Mouse (Mus musculus): Measurements from ENCODE around the gene Adamts9. TPM values are rescaled to one million over a fixed set of nuclear protein-coding genes. Genes with fewer than 3 reads are reported as not detected.

Gene Adamts9
- total RNA-seq, 2 experiments from 2014 or later: 11.7 to 19.0 TPM

- DNase-seq: no peak
- intact Hi-C loops (cut with DNase I; ENCODE audit: low total_unique reads): no loop called here
Observed at GRCm38 (mm10) chr6:92822006-92822405, 121.3 kb downstream of the Adamts9 start.

GRCm38 (mm10) chr6:92821606-92822005, 121.7 kb downstream of the Adamts9 start:
- intact Hi-C loops (cut with DNase I; ENCODE audit: low total_unique reads): no loop called here
- no peak for DNase-seq

- intact Hi-C loops (cut with DNase I; ENCODE audit: low total_unique reads): no loop called here
- DNase-seq: no peak
Observed at GRCm38 (mm10) chr6:92817661-92818060, 125.6 kb downstream of the Adamts9 start.

GRCm38 (mm10) chr6:92816311-92816751, 127.0 kb downstream of the Adamts9 start, which contains the start of gene A730049H05Rik:
Gene A730049H05Rik, plus strand, starts transcription at chr6:92816478.
- no peak for DNase-seq
- intact Hi-C loops (cut with DNase I; ENCODE audit: low total_unique reads): no loop called here

- intact Hi-C loops (cut with DNase I; ENCODE audit: low total_unique reads): no loop called here
- no peak for DNase-seq
Observed at GRCm38 (mm10) chr6:92812702-92813370, 130.5 kb downstream of the Adamts9 start.

- intact Hi-C loops (cut with DNase I; ENCODE audit: low total_unique reads): no loop called here
- DNase-seq: no peak
Observed at GRCm38 (mm10) chr6:92811566-92811965, 131.7 kb downstream of the Adamts9 start.

GRCm38 (mm10) chr6:92810628-92811027, 132.7 kb downstream of the Adamts9 start:
- intact Hi-C loops (cut with DNase I; ENCODE audit: low total_unique reads): no loop called here
- no peak for DNase-seq

GRCm38 (mm10) chr6:92809818-92810217, 133.5 kb downstream of the Adamts9 start:
- DNase-seq: no peak
- intact Hi-C loops (cut with DNase I; ENCODE audit: low total_unique reads): no loop called here

GRCm38 (mm10) chr6:92804254-92804971, 138.9 kb downstream of the Adamts9 start:
- intact Hi-C loops (cut with DNase I; ENCODE audit: low total_unique reads): no loop called here
- no peak for DNase-seq

GRCm38 (mm10) chr6:92803213-92803612, 140.1 kb downstream of the Adamts9 start:
- DNase-seq: peak; percentile 62
- intact Hi-C loops (cut with DNase I; ENCODE audit: low total_unique reads): no loop called here

GRCm38 (mm10) chr6:92802421-92802820, 140.9 kb downstream of the Adamts9 start:
- intact Hi-C loops (cut with DNase I; ENCODE audit: low total_unique reads): no loop called here

GRCm38 (mm10) chr6:92801462-92801861, 141.8 kb downstream of the Adamts9 start:
- DNase-seq: no peak
- intact Hi-C loops (cut with DNase I; ENCODE audit: low total_unique reads): no loop called here

More at GRCm38 (mm10) chr6:92802421-92802820, 140.9 kb downstream of the Adamts9 start:
- DNase-seq: no peak

GRCm38 (mm10) chr6:92793804-92794203, 149.5 kb downstream of the Adamts9 start:
- intact Hi-C loops (cut with DNase I; ENCODE audit: low total_unique reads): loop anchor here (10.0 kb wide), 1 partner anchor 131 kb away; no protein-coding TSS in a partner anchor
- peak; percentile 44 for DNase-seq

GRCm38 (mm10) chr6:92787376-92787712, 155.9 kb downstream of the Adamts9 start:
- intact Hi-C loops (cut with DNase I; ENCODE audit: low total_unique reads): loop anchor here (5.0 to 10.0 kb wide), 3 partner anchors 655 to 937 kb away; no protein-coding TSS in a partner anchor
- DNase-seq: peak; percentile 90

GRCm38 (mm10) chr6:92786701-92787375, 156.5 kb downstream of the Adamts9 start:
- intact Hi-C loops (cut with DNase I; ENCODE audit: low total_unique reads): loop anchor here (5.0 to 10.0 kb wide), 3 partner anchors 655 to 938 kb away; no protein-coding TSS in a partner anchor

GRCm38 (mm10) chr6:92784782-92785181, 158.5 kb downstream of the Adamts9 start:
- intact Hi-C loops (cut with DNase I; ENCODE audit: low total_unique reads): loop anchor here (5.0 to 10.0 kb wide), 3 partner anchors 658 to 940 kb away; no protein-coding TSS in a partner anchor
- DNase-seq: peak; percentile 29

More at GRCm38 (mm10) chr6:92786701-92787375, 156.5 kb downstream of the Adamts9 start:
- no peak for DNase-seq

- DNase-seq: no peak
- intact Hi-C loops (cut with DNase I; ENCODE audit: low total_unique reads): loop anchor here (10.0 kb wide), 2 partner anchors 763 to 943 kb away; no protein-coding TSS in a partner anchor
Observed at GRCm38 (mm10) chr6:92781446-92781845, 161.8 kb downstream of the Adamts9 start.

GRCm38 (mm10) chr6:92779935-92780205, 163.4 kb downstream of the Adamts9 start:
- intact Hi-C loops (cut with DNase I; ENCODE audit: low total_unique reads): loop anchor here (10.0 kb wide), 2 partner anchors 765 to 945 kb away; no protein-coding TSS in a partner anchor
- DNase-seq: no peak

GRCm38 (mm10) chr6:92779140-92779934, 164.0 kb downstream of the Adamts9 start:
- no peak for DNase-seq
- intact Hi-C loops (cut with DNase I; ENCODE audit: low total_unique reads): no loop called here

All from gastrocnemius, postnatal 14 days (tissue).